ENCODE assay signal across 24 mouse cellular contexts in genomic region chr8:6789096-6789495, GRCm38 (mm10).
DNase-seq lines count a peak whose midpoint lies in the region; ATAC-seq and TF ChIP-seq lines count a peak whose summit lies in the region.
"Had no signal": no experiment of that assay in that cellular context is flagged by ENCODE, and none has a peak within 500 bp of the region (broad histone marks: within the 10 kb centered on the region; RNA-seq: fewer than 3 reads in every experiment).

No protein-coding gene starts in this region.

- H3K9me3 ChIP-seq in heart, postnatal 0 days (replicated peaks; ENCODE audit: control insufficient read depth, low read length), result no peaks in the 10 kb centered on the region
- H3K9me3 ChIP-seq: embryonic facial prominence, embryonic 12.5 days; G1E; hindbrain, embryonic 15.5 days; midbrain, embryonic 10.5 days; stomach, embryonic 15.5 days had no signal

- H3K27ac ChIP-seq in heart, postnatal 0 days (ENCODE audit: low read depth), result no peak overlapping the region
- H3K27ac ChIP-seq: embryonic facial prominence, embryonic 12.5 days; heart, adult 2 months; hindbrain, embryonic 15.5 days; macrophage; midbrain, embryonic 10.5 days; stomach, embryonic 15.5 days had no signal

- TF ChIP-seq EP300 in heart, postnatal 0 days (IDR thresholded peaks at IDR 0.05; ENCODE audit: low read depth), result no peak

- ATAC-seq in heart, postnatal 0 days (ENCODE audit: insufficient read depth, low read depth), result no peak

- H3K27me3 ChIP-seq in heart, postnatal 0 days (ENCODE audit: control insufficient read depth, insufficient read depth, low read length), result no peaks in the 10 kb centered on the region
- H3K27me3 ChIP-seq: embryonic facial prominence, embryonic 12.5 days; hindbrain, embryonic 15.5 days; stomach, embryonic 15.5 days had no signal

- no peak overlapping the region for H3K4me3 ChIP-seq in heart, postnatal 0 days (ENCODE audit: low read depth, low read length)
- H3K4me3 ChIP-seq: embryonic facial prominence, embryonic 12.5 days; erythroblast, embryonic 14.5 days; heart, adult 2 months; hindbrain, embryonic 15.5 days; midbrain, embryonic 10.5 days; myocyte; stomach, embryonic 15.5 days had no signal

- WGBS in heart, postnatal 0 days, result 56% methylated on average over 1 of the region's 1 CpGs

- peak; percentile 16; the same call in 1 of the 2 replicates for TF ChIP-seq CTCF in heart, postnatal 0 days (IDR thresholded peaks at IDR 0.05; ENCODE audit: low read depth)

- H3K9ac ChIP-seq in heart, postnatal 0 days (replicated peaks; ENCODE audit: low read depth, low read length), result no peak overlapping the region
- H3K9ac ChIP-seq: embryonic facial prominence, embryonic 12.5 days; hindbrain, embryonic 15.5 days; stomach, embryonic 15.5 days had no signal

- DNase-seq in heart, postnatal 0 days (ENCODE audit: low spot score), result no peak
- no peak for DNase-seq in heart, adult 18-20 months
- peak; percentile 2 for DNase-seq in lung, postnatal 10 days
- no peak for DNase-seq in lung, postnatal 14 days
- DNase-seq in ZHBTc4 (ENCODE audit: low read depth, low spot score), result peak; percentile 5
- peak; percentile 24 for DNase-seq in embryo, embryonic 11 days
- DNase-seq in thymus, adult 18-20 months, result no peak
- no peak for DNase-seq in frontal cortex, postnatal 25 days (ENCODE audit: low spot score in 2 of 2)
- DNase-seq: adrenal gland, adult 2 months; cerebellum, adult 9-10 months; gastrocnemius, postnatal 10 days; heart, adult 2 months; heart, postnatal 4 days; kidney, adult 18-20 months; kidney, postnatal 14 days; liver had no signal

- no peak overlapping the region for H3K4me2 ChIP-seq in heart, postnatal 0 days (ENCODE audit: low read depth, low read length)
- H3K4me2 ChIP-seq: embryonic facial prominence, embryonic 12.5 days; hindbrain, embryonic 15.5 days; stomach, embryonic 15.5 days had no signal

- H3K36me3 ChIP-seq in heart, postnatal 0 days (replicated peaks; ENCODE audit: control insufficient read depth, insufficient read depth, low read length), result no peaks in the 10 kb centered on the region
- H3K36me3 ChIP-seq: embryonic facial prominence, embryonic 12.5 days; G1E; hindbrain, embryonic 15.5 days; midbrain, embryonic 10.5 days; stomach, embryonic 15.5 days had no signal

- H3K4me1 ChIP-seq in heart, postnatal 0 days (ENCODE audit: control insufficient read depth, insufficient read depth), result no peaks in the 10 kb centered on the region
- H3K4me1 ChIP-seq: embryonic facial prominence, embryonic 12.5 days; hindbrain, embryonic 15.5 days; midbrain, embryonic 10.5 days; stomach, embryonic 15.5 days had no signal

Comparison
In these comparisons a context has a peak if more than half of its experiments do, and no peak if none do; other contexts are left out.
1. DNase-seq: peak in lung, postnatal 10 days (single experiment), ZHBTc4 (single experiment) and embryo, embryonic 11 days (single experiment); none in heart, postnatal 0 days (single experiment), heart, adult 18-20 months (0 of 2), lung, postnatal 14 days (single experiment), thymus, adult 18-20 months (0 of 2) and frontal cortex, postnatal 25 days (0 of 2).